Mouse (Mus musculus) liver, embryonic 11.5 days (tissue): ENCODE results near the gene Mapk12. TPM values are rescaled to one million over a fixed set of nuclear protein-coding genes. Genes with fewer than 3 reads are reported as not detected.

ENCODE experiments used
- ATAC-seq: fragments of 200-750 bp; cut with Nextera tagmentation; replicated peaks from 2 replicates; pipeline ENCODE4 v1.8.0; 2017; ENCODE audit warnings: moderate number of reproducible peaks, mild to moderate bottlenecking, moderate TSS enrichment, moderate library complexity; ENCODE audit not compliant: low FRiP score
- DNase-seq: peaks from one replicate; pipeline ENCODE4 v3.0.0-alpha.2; 2017; ENCODE audit warnings: low spot score
- H3K27ac ChIP-seq: fragments of 300-500 bp; sonication (generic); 2 replicates; pipeline ENCODE4 v1.5.1; 2014; ENCODE audit warnings: mild to moderate bottlenecking, low read depth, low read length, control low read depth
- H3K27me3 ChIP-seq: fragments of 300-500 bp; sonication (generic); replicated peaks from 2 replicates; pipeline ENCODE4 v1.6.1; 2014; ENCODE audit warnings: low read length, mixed read lengths; ENCODE audit not compliant: control insufficient read depth, insufficient read depth
- H3K36me3 ChIP-seq: fragments of 300-500 bp; sonication (generic); 2 replicates; pipeline ENCODE4 v1.6.1; 2014; ENCODE audit warnings: mild to moderate bottlenecking, low read length, moderate library complexity, mixed read lengths; ENCODE audit not compliant: control insufficient read depth, insufficient read depth
- H3K4me1 ChIP-seq: fragments of 300-500 bp; sonication (generic); replicated peaks from 2 replicates; pipeline ENCODE4 v1.6.1; 2014; ENCODE audit warnings: low read length, mixed read lengths; ENCODE audit not compliant: control insufficient read depth, insufficient read depth
- H3K4me2 ChIP-seq: fragments of 300-500 bp; sonication (generic); 2 replicates; pipeline ENCODE4 v1.6.1; 2014; ENCODE audit warnings: mild to moderate bottlenecking, control low read depth, moderate library complexity
- H3K4me3 ChIP-seq: fragments of 300-500 bp; sonication (generic); 2 replicates; pipeline ENCODE4 v1.5.1; 2014; ENCODE audit warnings: low read depth, low read length, control low read depth
- H3K9ac ChIP-seq: fragments of 300-500 bp; sonication (generic); 2 replicates; pipeline ENCODE4 v1.6.1; 2014; ENCODE audit warnings: low read depth, low read length, control low read depth
- H3K9me3 ChIP-seq: fragments of 300-500 bp; sonication (generic); 2 replicates; pipeline ENCODE4 v1.6.1; 2016; ENCODE audit warnings: low read length, inconsistent platforms, mixed read lengths; ENCODE audit not compliant: control insufficient read depth
- WGBS: fragments of 180-500 bp; shearing (Covaris S2); extraction: QIAGEN DNeasy Blood & Tissue Kit; methylation state at CpG from one replicate; pipeline ENCODE4 v1.1.7; 2014; 5-methylcytosine and 5-hydroxymethylcytosine counted together
- polyA plus RNA-seq: library from polyadenylated mRNA; unstranded; fragments of >200 nt; fragmentation: Nextera tagmentation; extraction: Ambion mirVana; gene quantifications from 2 replicates; pipeline ENCODE4 v1.2.1, GENCODE M21; 2014

The Mapk12 gene
- polyA plus RNA-seq, 1 experiment from 2014 or later = 4.8 TPM

GRCm38 (mm10) chr15:89147024-89147423 lies 6.5 kb upstream of the Mapk12 start:
- Histone ChIP-seq H3K9me3 (no peaks in the 10 kb centered on the region), H3K36me3 (no peaks in the 10 kb centered on the region), H3K4me1 (peaks cover 14% of the 10 kb centered on the region; the same call in 1 of the 2 replicates), H3K27me3 (peaks cover 85% of the 10 kb centered on the region), H3K4me3 (peak overlapping the region; percentile 24; the same call in 1 of the 2 replicates), H3K4me2 (peak overlapping the region; percentile 58), H3K9ac (no peak overlapping the region), H3K27ac (no peak overlapping the region)
- ATAC-seq (no peak), DNase-seq (no peak)
- 10% methylated on average over 16 of the region's 16 CpGs for WGBS

GRCm38 (mm10) chr15:89146537-89146936 lies 6.0 kb upstream of the Mapk12 start:
- Histone ChIP-seq H3K9me3 (no peaks in the 10 kb centered on the region), H3K27me3 (peaks cover 90% of the 10 kb centered on the region), H3K4me3 (peak overlapping the region; percentile 24; the same call in 1 of the 2 replicates), H3K36me3 (no peaks in the 10 kb centered on the region), H3K27ac (no peak overlapping the region), H3K4me1 (peaks cover 14% of the 10 kb centered on the region; the same call in 1 of the 2 replicates), H3K9ac (no peak overlapping the region), H3K4me2 (peak overlapping the region; percentile 58)
- WGBS = 2% methylated on average over 27 of the region's 27 CpGs
- ATAC-seq = peak; percentile 60; the same call in 1 of the 2 replicates
- no peak for DNase-seq

- H3K4me2 ChIP-seq = peak overlapping the region; percentile 58
- ATAC-seq = no peak
These were observed 5.4 kb upstream of the Mapk12 start for GRCm38 (mm10) chr15:89145813-89146350.

GRCm38 (mm10) chr15:89144965-89145364 lies 4.5 kb upstream of the Mapk12 start:
- Histone ChIP-seq H3K4me3 (no peak overlapping the region), H3K4me1 (peaks cover 18% of the 10 kb centered on the region), H3K4me2 (no peak overlapping the region), H3K9ac (no peak overlapping the region), H3K36me3 (no peaks in the 10 kb centered on the region), H3K27ac (no peak overlapping the region), H3K9me3 (no peaks in the 10 kb centered on the region), H3K27me3 (peaks cover 97% of the 10 kb centered on the region)
- no peak for DNase-seq
- no peak for ATAC-seq
- 68% methylated on average over 11 of the region's 11 CpGs for WGBS

More at GRCm38 (mm10) chr15:89145813-89146350, 5.4 kb upstream of the Mapk12 start:
- peaks cover 95% of the 10 kb centered on the region for H3K27me3 ChIP-seq
- DNase-seq = no peak
- H3K27ac ChIP-seq = no peak overlapping the region
- H3K4me1 ChIP-seq = peaks cover 15% of the 10 kb centered on the region
- H3K9ac ChIP-seq = no peak overlapping the region
- no peaks in the 10 kb centered on the region for H3K36me3 ChIP-seq
- H3K9me3 ChIP-seq = no peaks in the 10 kb centered on the region
- H3K4me3 ChIP-seq = no peak overlapping the region
- WGBS = 59% methylated on average over 24 of the region's 24 CpGs

GRCm38 (mm10) chr15:89143134-89143533 lies 2.6 kb upstream of the Mapk12 start:
- 47% methylated on average over 2 of the region's 2 CpGs for WGBS
- no peaks in the 10 kb centered on the region for H3K9me3 ChIP-seq
- no peaks in the 10 kb centered on the region for H3K36me3 ChIP-seq
- H3K4me1 ChIP-seq = peaks cover 8% of the 10 kb centered on the region
- no peak overlapping the region for H3K9ac ChIP-seq
- ATAC-seq = no peak
- no peak overlapping the region for H3K4me3 ChIP-seq
- no peak overlapping the region for H3K4me2 ChIP-seq
- H3K27me3 ChIP-seq = peaks cover 97% of the 10 kb centered on the region
- DNase-seq = no peak
- no peak overlapping the region for H3K27ac ChIP-seq

GRCm38 (mm10) chr15:89141905-89142304 lies 1.4 kb upstream of the Mapk12 start:
- no peak overlapping the region for H3K4me3 ChIP-seq

GRCm38 (mm10) chr15:89141443-89141842 lies 940 bp upstream of the Mapk12 start:
- Histone ChIP-seq H3K27ac (no peak overlapping the region), H3K4me2 (no peak overlapping the region), H3K36me3 (no peaks in the 10 kb centered on the region), H3K9ac (no peak overlapping the region), H3K4me3 (no peak overlapping the region), H3K27me3 (peaks cover 90% of the 10 kb centered on the region), H3K4me1 (peaks cover 5% of the 10 kb centered on the region), H3K9me3 (no peaks in the 10 kb centered on the region)
- WGBS = 20% methylated on average over 5 of the region's 5 CpGs
- DNase-seq (no peak), ATAC-seq (no peak)

More at GRCm38 (mm10) chr15:89141905-89142304, 1.4 kb upstream of the Mapk12 start:
- no peak overlapping the region for H3K9ac ChIP-seq
- no peaks in the 10 kb centered on the region for H3K36me3 ChIP-seq
- DNase-seq = no peak
- H3K27ac ChIP-seq = no peak overlapping the region
- peaks cover 95% of the 10 kb centered on the region for H3K27me3 ChIP-seq
- peaks cover 5% of the 10 kb centered on the region for H3K4me1 ChIP-seq
- H3K4me2 ChIP-seq = no peak overlapping the region
- WGBS = 44% methylated on average over 4 of the region's 4 CpGs
- no peaks in the 10 kb centered on the region for H3K9me3 ChIP-seq
- ATAC-seq = no peak

GRCm38 (mm10) chr15:89140048-89140658 lies 350 bp downstream of the Mapk12 start:
- Histone ChIP-seq H3K4me1 (peaks cover 5% of the 10 kb centered on the region), H3K27me3 (peaks cover 79% of the 10 kb centered on the region), H3K4me2 (peak overlapping the region; percentile 68), H3K36me3 (no peaks in the 10 kb centered on the region), H3K9ac (peak overlapping the region; percentile 35; the same call in 1 of the 2 replicates), H3K9me3 (no peaks in the 10 kb centered on the region), H3K27ac (no peak overlapping the region), H3K4me3 (peak overlapping the region; percentile 48)
- ATAC-seq (no peak), DNase-seq (no peak)
- under 1% methylated on average over 53 of the region's 53 CpGs for WGBS

- Histone ChIP-seq H3K4me2 (no peak overlapping the region), H3K36me3 (no peaks in the 10 kb centered on the region), H3K9ac (no peak overlapping the region), H3K9me3 (no peaks in the 10 kb centered on the region), H3K4me3 (no peak overlapping the region), H3K27ac (no peak overlapping the region), H3K4me1 (peaks cover 5% of the 10 kb centered on the region), H3K27me3 (peaks cover 65% of the 10 kb centered on the region)
- DNase-seq (no peak), ATAC-seq (no peak)
- 78% methylated on average over 6 of the region's 6 CpGs for WGBS
These were observed 2.0 kb downstream of the Mapk12 start for GRCm38 (mm10) chr15:89138531-89138930.
